Mouse (Mus musculus) myocyte (in vitro differentiated cells): Measurements from ENCODE around the gene Frat1. TPM values are rescaled to one million over a fixed set of nuclear protein-coding genes. Genes with fewer than 3 reads are reported as not detected.

Experiments
- H3K27me3 ChIP-seq: one replicate; pipeline ENCODE4 v1.6.1; 2011; ENCODE audit not compliant: control insufficient read depth, insufficient read depth, insufficient read length
- H3K36me3 ChIP-seq: one replicate; pipeline ENCODE4 v1.6.1; 2011; ENCODE audit not compliant: control insufficient read depth, insufficient read depth
- H3K4me2 ChIP-seq: one replicate; pipeline ENCODE4 v1.6.1; 2011; ENCODE audit warnings: low read depth, control low read depth
- H3K4me3 ChIP-seq: one replicate; pipeline ENCODE4 v1.5.1; 2011; ENCODE audit warnings: mild to moderate bottlenecking, control low read depth, moderate library complexity
- H3K79me2 ChIP-seq: one replicate; pipeline ENCODE4 v1.6.1; 2011; ENCODE audit not compliant: control insufficient read depth, insufficient read depth
- H3ac ChIP-seq: one replicate; pipeline ENCODE4 v1.6.1; 2011; ENCODE audit not compliant: control insufficient read depth, insufficient read length
- CEBPB ChIP-seq: IDR thresholded peaks from 2 replicates; pipeline ENCODE4 v1.6.1; 2011; ENCODE audit warnings: mild to moderate bottlenecking, moderate library complexity; ENCODE audit not compliant: poor library complexity, insufficient read depth, severe bottlenecking
- E2F4 ChIP-seq: IDR thresholded peaks from one replicate; pipeline ENCODE4 v1.6.1; 2011; ENCODE audit warnings: mild to moderate bottlenecking, control low read depth, moderate library complexity; ENCODE audit not compliant: insufficient read depth
- MAX ChIP-seq: IDR thresholded peaks from one replicate; pipeline ENCODE4 v1.6.1; 2011; ENCODE audit warnings: low read depth, mild to moderate bottlenecking, control low read depth
- MYOD1 ChIP-seq, 3 experiments: IDR thresholded peaks; one replicate each; pipeline ENCODE4 v1.6.1; 2011; ENCODE audit warnings: control low read depth in 2 of 3, low read depth in 2 of 3, mild to moderate bottlenecking in 2 of 3, moderate library complexity in 1 of 3; ENCODE audit not compliant: insufficient read length in 2 of 3, control insufficient read depth in 1 of 3
- MYOG ChIP-seq, 3 experiments: IDR thresholded peaks; one replicate each; pipeline ENCODE4 v1.6.1; 2011; ENCODE audit warnings: control low read depth in 2 of 3, low read depth in 2 of 3, mild to moderate bottlenecking in 2 of 3; ENCODE audit not compliant: insufficient read length in 2 of 3, control insufficient read depth in 1 of 3, insufficient read depth in 1 of 3
- POLR2A ChIP-seq: IDR thresholded peaks from one replicate; pipeline ENCODE4 v1.6.1; 2011; ENCODE audit warnings: low read depth, mild to moderate bottlenecking, control low read depth, moderate library complexity; ENCODE audit not compliant: insufficient read length
- POLR2AphosphoS2 ChIP-seq: IDR thresholded peaks from one replicate; pipeline ENCODE4 v1.6.1; 2011; ENCODE audit warnings: low read depth, control low read depth; ENCODE audit not compliant: insufficient read length
- REST ChIP-seq: IDR thresholded peaks from one replicate; pipeline ENCODE4 v1.6.1; 2011; ENCODE audit warnings: mild to moderate bottlenecking, control low read depth, moderate library complexity; ENCODE audit not compliant: insufficient read depth, insufficient read length
- SRF ChIP-seq: IDR thresholded peaks from one replicate; pipeline ENCODE4 v1.6.1; 2011; ENCODE audit warnings: low read depth; ENCODE audit not compliant: control insufficient read depth, insufficient read length
- TCF12 ChIP-seq: IDR thresholded peaks from one replicate; pipeline ENCODE4 v1.6.1; 2011; ENCODE audit warnings: mild to moderate bottlenecking, control low read depth; ENCODE audit not compliant: poor library complexity, insufficient read depth, severe bottlenecking
- TCF3 ChIP-seq: IDR thresholded peaks from one replicate; pipeline ENCODE4 v1.6.1; 2011; ENCODE audit warnings: low read depth, control low read depth; ENCODE audit not compliant: insufficient read length
- USF1 ChIP-seq: IDR thresholded peaks from one replicate; pipeline ENCODE4 v1.6.1; 2011; ENCODE audit warnings: low read depth, mild to moderate bottlenecking, control low read depth, moderate library complexity
- polyA plus RNA-seq: library from polyadenylated mRNA; unstranded; fragments of >200 nt; fragmentation: generic; extraction: Trizol; gene quantifications from one replicate; pipeline ENCODE4 v1.2.1, GENCODE M21; 2012; ENCODE audit warnings: missing spikeins

The Frat1 gene
- polyA plus RNA-seq, 1 experiment, result 0.19 TPM

- H3K4me2 ChIP-seq, result no peak overlapping the region
- H3K27me3 ChIP-seq, result no peaks in the 10 kb centered on the region
- no peak overlapping the region for H3ac ChIP-seq
- no peak for TF ChIP-seq CEBPB
- TF ChIP-seq USF1, result no peak
- TF ChIP-seq REST, result no peak
- TF ChIP-seq TCF12, result no peak
- no peak for TF ChIP-seq E2F4
- TF ChIP-seq TCF3, result no peak
- TF ChIP-seq MYOD1 (IDR thresholded peaks at IDR 0.05; ENCODE audit: control insufficient read depth in 1 of 3, insufficient read length in 2 of 3, low read depth in 2 of 3), result no peak
- H3K36me3 ChIP-seq, result no peaks in the 10 kb centered on the region
- no peak overlapping the region for H3K4me3 ChIP-seq
- no peaks in the 10 kb centered on the region for H3K79me2 ChIP-seq
Measured at GRCm38 (mm10) chr19:41792934-41793486, 36.8 kb upstream of the Frat1 start.

- TF ChIP-seq POLR2AphosphoS2, result no peak
- TF ChIP-seq CEBPB, result no peak
- no peak for TF ChIP-seq SRF
- TF ChIP-seq MAX, result no peak
- TF ChIP-seq POLR2A, result no peak
- no peak for TF ChIP-seq TCF3
- Histone ChIP-seq H3K4me2 (no peak overlapping the region), H3K36me3 (no peaks in the 10 kb centered on the region), H3K4me3 (no peak overlapping the region), H3K27me3 (no peaks in the 10 kb centered on the region), H3ac (no peak overlapping the region), H3K79me2 (no peaks in the 10 kb centered on the region)
Measured at GRCm38 (mm10) chr19:41794017-41794416, 35.8 kb upstream of the Frat1 start.

DNA sequence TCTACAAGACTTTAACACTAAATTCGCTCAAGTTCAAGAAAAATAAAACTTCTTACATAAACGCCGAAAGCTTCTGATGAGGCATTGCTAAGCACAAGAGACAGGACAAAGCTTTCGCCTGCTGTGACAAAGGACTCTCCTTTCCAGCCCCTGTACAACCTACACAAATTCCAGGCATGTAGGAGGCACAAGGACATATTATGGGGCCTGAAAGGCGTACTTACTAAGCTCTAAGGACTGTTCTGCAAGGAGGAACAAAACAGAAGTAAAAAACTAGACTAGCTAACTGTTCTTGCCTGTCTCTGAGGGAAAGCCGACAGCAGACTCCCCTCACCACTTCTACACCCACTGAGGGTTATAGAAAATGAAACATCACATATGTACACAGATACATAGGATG lies 34.9 kb upstream of the Frat1 start:
- H3K27me3 ChIP-seq, result no peaks in the 10 kb centered on the region
- TF ChIP-seq MAX (no peak), CEBPB (no peak), E2F4 (no peak), MYOG (IDR thresholded peaks at IDR 0.05; ENCODE audit: control insufficient read depth in 1 of 3, insufficient read depth in 1 of 3, insufficient read length in 2 of 3, low read depth in 2 of 3) (no peak), TCF12 (no peak), MYOD1 (IDR thresholded peaks at IDR 0.05; ENCODE audit: control insufficient read depth in 1 of 3, insufficient read length in 2 of 3, low read depth in 2 of 3) (no peak), TCF3 (no peak), POLR2A (no peak), REST (no peak), POLR2AphosphoS2 (no peak)
- H3K79me2 ChIP-seq, result no peaks in the 10 kb centered on the region
- no peak overlapping the region for H3K4me2 ChIP-seq
- H3K36me3 ChIP-seq, result no peaks in the 10 kb centered on the region
- no peak overlapping the region for H3ac ChIP-seq
- H3K4me3 ChIP-seq, result no peak overlapping the region

DNA sequence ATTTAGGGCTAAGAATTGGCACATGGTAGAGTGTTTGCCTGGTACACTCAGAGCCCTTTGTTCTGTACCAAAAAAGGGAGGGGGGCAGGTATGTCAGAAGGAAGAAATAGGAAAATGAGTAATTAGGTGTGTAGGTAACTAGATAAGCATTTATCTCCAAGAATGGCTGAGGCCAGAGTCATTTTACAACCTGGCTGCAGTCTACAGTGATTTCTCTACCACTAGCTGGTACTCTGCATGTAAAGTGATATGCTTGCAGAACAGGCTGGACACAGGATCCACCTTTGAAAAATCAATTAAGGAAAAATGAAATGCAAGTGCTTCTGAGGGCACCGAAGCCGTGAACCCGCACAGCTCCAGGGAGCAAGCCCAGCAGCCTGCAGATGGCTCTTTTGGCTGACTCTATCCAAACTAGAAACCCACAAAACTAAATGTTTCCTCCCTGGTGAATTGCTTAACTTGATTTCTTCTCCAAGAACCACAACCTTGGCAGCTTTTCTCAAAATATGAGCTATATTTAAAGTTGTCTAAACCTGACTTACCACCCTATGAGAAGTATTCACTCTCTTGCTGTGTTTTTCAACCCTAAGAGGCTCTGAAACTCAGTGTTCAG lies 33.5 kb upstream of the Frat1 start:
- Histone ChIP-seq H3K27me3 (no peaks in the 10 kb centered on the region), H3ac (no peak overlapping the region), H3K4me3 (no peak overlapping the region), H3K79me2 (no peaks in the 10 kb centered on the region), H3K4me2 (peak overlapping the region; percentile 55), H3K36me3 (no peaks in the 10 kb centered on the region)
- TF ChIP-seq REST (no peak), POLR2AphosphoS2 (no peak), E2F4 (no peak), CEBPB (peak; percentile 89), MYOG (IDR thresholded peaks at IDR 0.05; ENCODE audit: control insufficient read depth in 1 of 3, insufficient read depth in 1 of 3, insufficient read length in 2 of 3, low read depth in 2 of 3) (no peak), POLR2A (no peak), USF1 (no peak), MYOD1 (IDR thresholded peaks at IDR 0.05; ENCODE audit: control insufficient read depth in 1 of 3, insufficient read length in 2 of 3, low read depth in 2 of 3) (no peak)

GRCm38 (mm10) chr19:41796789-41797327 lies 32.9 kb upstream of the Frat1 start:
- TF ChIP-seq REST, result no peak
- TF ChIP-seq MAX, result no peak
- TF ChIP-seq CEBPB, result no peak
- TF ChIP-seq TCF12, result peak; percentile 75
- no peak for TF ChIP-seq POLR2A
- no peak for TF ChIP-seq E2F4
- TF ChIP-seq SRF, result no peak
- TF ChIP-seq USF1, result no peak
- TF ChIP-seq MYOG (IDR thresholded peaks at IDR 0.05; ENCODE audit: control insufficient read depth in 1 of 3, insufficient read depth in 1 of 3, insufficient read length in 2 of 3, low read depth in 2 of 3), result peak in 2 of 3 experiments; percentile 50 to 76
- TF ChIP-seq MYOD1 (IDR thresholded peaks at IDR 0.05; ENCODE audit: control insufficient read depth in 1 of 3, insufficient read length in 2 of 3, low read depth in 2 of 3), result peak; percentile 21 to 73 (median 70)
- TF ChIP-seq TCF3, result peak; percentile 36
- TF ChIP-seq POLR2AphosphoS2, result no peak
- Histone ChIP-seq H3K36me3 (no peaks in the 10 kb centered on the region), H3K4me2 (peak overlapping the region; percentile 55), H3ac (no peak overlapping the region), H3K27me3 (no peaks in the 10 kb centered on the region), H3K79me2 (no peaks in the 10 kb centered on the region), H3K4me3 (no peak overlapping the region)
